18 mouse cellular contexts compared by ENCODE assay signal in genomic region chr3:146348921-146349320, GRCm38 (mm10). TPM values are rescaled to one million over a fixed set of nuclear protein-coding genes. Genes with fewer than 3 reads are reported as not detected.
DNase-seq lines count a peak whose midpoint lies in the region; ATAC-seq and TF ChIP-seq lines count a peak whose summit lies in the region.
"Had no signal": no experiment of that assay in that cellular context is flagged by ENCODE, and none has a peak within 500 bp of the region (broad histone marks: within the 10 kb centered on the region; RNA-seq: fewer than 3 reads in every experiment).

No protein-coding gene starts in this region.

- H3K9ac ChIP-seq in midbrain, embryonic 11.5 days (ENCODE audit: low read length), result no peak overlapping the region
- no peak overlapping the region for H3K9ac ChIP-seq in midbrain, postnatal 0 days (replicated peaks; ENCODE audit: low read length, poor library complexity, severe bottlenecking)
- H3K9ac ChIP-seq: embryonic facial prominence, embryonic 12.5 days; forebrain, embryonic 13.5 days; forebrain, embryonic 15.5 days; forebrain, postnatal 0 days had no signal

- H3K27me3 ChIP-seq in midbrain, embryonic 11.5 days (ENCODE audit: control insufficient read depth, insufficient read depth, low read length), result no peaks in the 10 kb centered on the region
- H3K27me3 ChIP-seq in midbrain, postnatal 0 days (ENCODE audit: insufficient read depth, low read length), result no peaks in the 10 kb centered on the region
- H3K27me3 ChIP-seq: embryonic facial prominence, embryonic 12.5 days; forebrain, embryonic 15.5 days had no signal

- WGBS in midbrain, embryonic 11.5 days, result 86% methylated on average over 8 of the region's 8 CpGs
- WGBS in midbrain, postnatal 0 days, result 86% methylated on average over 8 of the region's 8 CpGs

- TF ChIP-seq CTCF in midbrain, postnatal 0 days (IDR thresholded peaks at IDR 0.05), result no peak

- ATAC-seq in midbrain, embryonic 11.5 days (ENCODE audit: low FRiP score), result no peak
- ATAC-seq in midbrain, postnatal 0 days (ENCODE audit: low FRiP score), result no peak
- no peak for ATAC-seq in activated CD4-positive, CD25-positive, alpha-beta regulatory T cell, adult 4 months
- ATAC-seq: forebrain, embryonic 13.5 days; forebrain, embryonic 15.5 days; forebrain, postnatal 0 days had no signal

- H3K4me2 ChIP-seq in midbrain, embryonic 11.5 days, result no peak overlapping the region
- no peak overlapping the region for H3K4me2 ChIP-seq in midbrain, postnatal 0 days (ENCODE audit: low read depth, low read length, poor library complexity, severe bottlenecking)
- H3K4me2 ChIP-seq: embryonic facial prominence, embryonic 12.5 days; forebrain, embryonic 13.5 days; forebrain, embryonic 15.5 days had no signal

- peaks cover 2% of the 10 kb centered on the region; the same call in 1 of the 2 replicates for H3K4me1 ChIP-seq in midbrain, embryonic 11.5 days (ENCODE audit: control insufficient read depth, insufficient read depth, low read length)
- peaks cover 3% of the 10 kb centered on the region for H3K4me1 ChIP-seq in midbrain, postnatal 0 days (ENCODE audit: insufficient read depth, low read length)

- H3K9me3 ChIP-seq in midbrain, embryonic 11.5 days (ENCODE audit: control insufficient read depth, low read length), result no peaks in the 10 kb centered on the region
- H3K9me3 ChIP-seq in midbrain, postnatal 0 days (ENCODE audit: low read length), result no peaks in the 10 kb centered on the region
- H3K9me3 ChIP-seq: embryonic facial prominence, embryonic 10.5 days; embryonic facial prominence, embryonic 12.5 days; forebrain, embryonic 13.5 days; forebrain, embryonic 15.5 days had no signal

- H3K36me3 ChIP-seq in midbrain, embryonic 11.5 days (ENCODE audit: control insufficient read depth, insufficient read depth, low read length), result no peaks in the 10 kb centered on the region
- no peaks in the 10 kb centered on the region for H3K36me3 ChIP-seq in midbrain, postnatal 0 days (ENCODE audit: insufficient read depth, low read length)
- H3K36me3 ChIP-seq: embryonic facial prominence, embryonic 10.5 days; embryonic facial prominence, embryonic 12.5 days; forebrain, embryonic 15.5 days had no signal

- peak; percentile 33 for DNase-seq in midbrain, embryonic 11.5 days (ENCODE audit: low spot score, missing footprints)
- no peak for DNase-seq in midbrain, postnatal 0 days (ENCODE audit: low spot score)
- peak; percentile 62 for DNase-seq in R1 (ENCODE audit: low read depth, low spot score)
- DNase-seq in ZHBTc4 (ENCODE audit: low read depth, low spot score), result peak; percentile 62
- DNase-seq: adrenal gland, adult 8-10 months; adrenal gland, postnatal 14 days; adrenal gland, postnatal 36 days; cerebellum, adult 11-12 months; cerebellum, adult 2 months; cerebellum, adult 9-10 months; cerebellum, postnatal 10 days; cerebellum, postnatal 25 days; forebrain, postnatal 0 days had no signal

- H3K4me3 ChIP-seq in midbrain, embryonic 11.5 days (ENCODE audit: low read depth, low read length), result no peak overlapping the region
- no peak overlapping the region for H3K4me3 ChIP-seq in midbrain, postnatal 0 days (ENCODE audit: low read depth, low read length)
- H3K4me3 ChIP-seq: embryonic facial prominence, embryonic 10.5 days; embryonic facial prominence, embryonic 12.5 days; forebrain, embryonic 13.5 days; forebrain, embryonic 15.5 days had no signal

- no peak overlapping the region for H3K27ac ChIP-seq in midbrain, embryonic 11.5 days (ENCODE audit: low read depth, low read length)
- no peak overlapping the region for H3K27ac ChIP-seq in midbrain, postnatal 0 days (ENCODE audit: low read depth, low read length)
- H3K27ac ChIP-seq: embryonic facial prominence, embryonic 10.5 days; embryonic facial prominence, embryonic 12.5 days; forebrain, embryonic 13.5 days; forebrain, embryonic 15.5 days had no signal

RNA-seq across cellular contexts. Expression of gene Ssx2ip, which starts 55.5 kb away (rescaled TPM):
- 31.0 and 33.5 TPM in 2 replicates for polyA plus RNA-seq in midbrain, embryonic 11.5 days (2014; fragmentation: Nextera tagmentation; extraction: Ambion mirVana)
- 26.3 and 32.7 TPM in 2 replicates for total RNA-seq in midbrain, postnatal 0 days (2014; rRNA removed)
- 19.4 and 19.8 TPM in 2 replicates for polyA plus RNA-seq in midbrain, postnatal 0 days (2015; fragmentation: Nextera tagmentation; extraction: Ambion mirVana)
- 1 to 10 TPM in 1 of 2 experiments, under 1 TPM in 1; 0.56 to 1.5 TPM for polyA plus RNA-seq in activated CD4-positive, CD25-positive, alpha-beta regulatory T cell, adult 4 months (2017; shearing (Covaris generic))
